Mouse (Mus musculus) cerebellum, adult 11 months (tissue): ENCODE results near the gene Acp7.

Source experiments
- DNase-seq: peaks from one replicate; pipeline ENCODE4 v3.0.0; 2022

Gene Acp7

DNA sequence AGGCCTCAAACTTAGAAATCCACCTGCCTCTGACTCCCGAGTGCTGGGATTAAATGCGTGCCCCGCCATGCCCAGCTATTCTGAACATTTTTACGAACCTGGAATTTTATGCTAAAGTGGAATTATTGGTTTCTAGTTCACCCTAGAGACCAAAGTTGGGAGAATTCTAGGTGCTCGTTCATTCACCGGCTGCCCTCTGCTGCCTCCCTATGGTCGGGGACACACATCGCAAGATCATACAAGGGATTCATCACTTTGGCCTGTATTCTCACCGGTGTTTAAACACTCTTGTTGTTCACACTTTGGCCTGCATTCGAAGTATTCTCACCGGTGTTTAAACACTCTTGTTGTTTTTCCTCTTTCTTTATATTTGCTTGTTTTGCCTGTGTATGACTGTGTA, 30.1 kb downstream of the Acp7 start:
- peak; percentile 58 for DNase-seq

DNA sequence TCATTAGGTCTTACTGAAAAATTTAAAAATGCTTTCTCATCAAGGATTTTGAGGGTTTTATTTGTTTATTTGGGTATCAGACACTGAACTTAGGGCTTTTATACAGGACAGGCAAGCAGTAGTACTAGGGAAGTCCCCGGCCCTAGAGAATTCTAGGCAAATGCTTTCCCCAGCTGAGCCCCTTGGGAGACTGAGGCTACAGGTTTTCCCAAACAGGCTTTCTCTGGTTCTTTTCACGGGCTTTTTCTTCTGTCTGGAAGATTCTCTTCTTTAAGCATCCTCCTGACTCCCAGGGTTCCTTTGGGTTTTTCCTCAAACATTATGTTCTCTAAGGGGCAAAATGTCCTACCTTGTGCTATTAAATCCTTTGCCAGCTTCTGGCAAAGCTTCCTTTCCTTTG, 32.2 kb downstream of the Acp7 start:
- no peak for DNase-seq

DNA sequence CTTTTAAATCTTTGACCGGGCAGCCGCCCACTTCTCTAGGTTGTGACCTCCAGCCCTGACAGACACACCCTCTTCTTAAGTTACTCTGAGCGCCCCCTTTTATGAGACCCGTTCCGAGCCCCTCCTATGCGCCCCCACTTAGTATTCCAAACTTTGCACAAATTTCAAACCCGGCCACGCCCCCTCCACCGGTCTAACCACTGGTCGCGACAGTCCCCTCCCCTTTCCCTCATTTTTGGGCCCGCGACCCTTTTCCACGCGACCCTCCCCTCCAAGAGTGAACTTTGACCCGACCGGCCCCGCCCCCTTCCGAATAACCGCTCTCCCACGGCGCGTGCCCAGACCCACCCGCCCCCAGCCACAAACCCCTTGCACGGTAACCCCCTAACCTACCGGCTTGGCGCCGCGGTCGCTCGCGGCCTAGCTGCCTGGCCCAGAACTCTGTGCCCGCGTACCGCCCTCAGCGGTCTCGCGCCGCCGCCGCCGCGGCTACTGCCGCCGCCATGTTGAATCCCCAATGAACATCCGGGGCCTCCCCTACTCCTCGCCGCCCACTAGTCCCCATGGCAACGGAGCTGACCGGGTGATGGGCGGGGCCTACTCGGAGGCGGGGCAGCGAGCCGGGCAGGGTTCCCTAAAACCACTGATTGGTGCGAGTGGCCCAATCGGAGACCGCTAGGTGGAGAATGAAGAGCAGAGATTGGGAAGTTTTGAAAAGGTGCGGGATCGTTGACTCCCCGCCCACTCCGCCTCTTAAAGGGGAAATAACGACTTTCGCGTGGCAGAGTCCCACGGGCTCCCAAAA, 33.3 kb downstream of the Acp7 start, which contains the start of the genes Samd4b and Pak4:
Samd4b (minus strand) TSS at position 503 of the 805 bp plus-strand sequence.
Pak4 (minus strand) TSS at position 544 of the 805 bp plus-strand sequence.
- peak; percentile 100 for DNase-seq

DNA sequence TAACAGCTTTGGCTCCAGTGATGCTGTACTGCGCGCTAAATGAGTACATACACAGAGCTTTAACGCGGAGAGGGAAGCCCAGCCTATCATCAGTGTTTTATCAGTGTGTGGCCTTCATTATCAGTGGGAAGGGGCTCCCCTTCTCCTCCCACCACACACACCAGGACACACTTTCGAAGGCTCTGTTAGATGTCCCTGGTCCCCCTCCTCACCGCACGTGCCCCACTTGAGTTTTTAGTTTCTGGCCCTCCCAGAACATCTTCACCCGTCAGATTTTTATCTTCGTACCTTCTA, 33.9 kb downstream of the Acp7 start:
- DNase-seq: no peak

GRCm38 (mm10) chr7:28596436-28597276, 34.5 kb downstream of the Acp7 start:
- DNase-seq: no peak

- no peak for DNase-seq
Measured at GRCm38 (mm10) chr7:28595751-28596435, 35.2 kb downstream of the Acp7 start.

DNA sequence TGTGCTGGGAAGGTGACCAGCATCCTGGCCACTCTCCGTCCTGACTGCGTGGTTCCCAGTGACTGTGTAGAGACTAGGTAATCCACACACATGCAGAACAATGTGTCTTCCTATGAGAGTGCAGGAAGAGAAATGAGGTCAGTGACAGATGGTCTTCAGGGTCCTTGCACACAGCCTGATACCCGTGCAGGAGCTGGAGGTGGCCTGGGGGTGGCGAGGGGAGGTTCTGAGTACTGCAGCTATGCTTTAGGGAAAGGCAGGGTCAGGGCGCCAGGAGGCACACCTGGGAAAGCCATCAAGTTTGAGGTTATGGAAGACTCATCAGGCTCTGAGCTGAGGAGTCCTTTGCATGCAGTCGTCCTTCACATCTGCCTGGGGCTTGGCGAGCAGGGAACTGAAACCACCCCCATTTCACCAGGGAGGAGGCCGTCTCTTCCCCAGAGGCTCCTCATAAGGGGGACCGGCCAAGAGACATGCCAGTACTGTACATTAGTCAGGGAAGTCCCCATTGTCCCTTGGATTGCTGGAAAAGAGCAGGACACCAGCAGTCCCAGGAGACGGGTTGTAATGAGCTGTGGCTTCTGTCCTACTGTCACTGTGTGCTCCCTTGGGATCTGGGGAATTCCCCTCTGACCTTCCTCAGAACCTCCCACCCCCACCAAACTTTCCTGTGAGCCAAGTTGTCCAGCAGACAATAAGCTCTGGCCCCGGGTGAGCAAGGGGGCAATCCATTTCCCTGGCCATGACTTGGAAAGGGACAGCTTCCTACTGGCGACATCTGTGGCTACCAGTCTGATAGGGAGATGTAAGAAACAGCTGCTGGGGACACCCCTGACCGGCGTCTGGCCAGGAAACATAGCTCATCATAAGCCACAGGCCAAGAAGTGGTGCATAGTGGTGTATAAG, 37.7 kb downstream of the Acp7 start:
- DNase-seq: no peak

DNA sequence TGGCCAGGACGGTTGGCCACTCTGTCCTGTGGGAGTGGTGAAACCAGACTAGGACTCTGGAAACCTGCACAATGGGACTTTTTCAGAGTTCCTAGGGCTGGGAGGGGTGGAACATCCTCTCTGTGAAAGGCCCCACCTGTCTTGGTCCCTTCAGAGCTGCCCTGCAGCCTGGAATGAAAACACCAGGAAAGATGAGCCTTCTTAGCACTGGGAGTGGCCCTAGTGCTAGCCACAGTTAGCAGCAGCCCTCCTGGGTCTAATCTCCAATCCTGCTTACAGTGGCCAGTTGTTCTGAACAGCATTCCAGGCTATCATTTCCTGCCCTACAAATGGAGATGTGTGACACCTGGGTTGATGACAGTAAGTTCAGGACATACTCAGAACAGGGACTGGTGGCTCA, 39.3 kb downstream of the Acp7 start:
- DNase-seq: no peak

- DNase-seq: no peak
Measured at GRCm38 (mm10) chr7:28587644-28588043, 43.5 kb downstream of the Acp7 start.

GRCm38 (mm10) chr7:28586663-28587411, 44.3 kb downstream of the Acp7 start:
- no peak for DNase-seq

DNA sequence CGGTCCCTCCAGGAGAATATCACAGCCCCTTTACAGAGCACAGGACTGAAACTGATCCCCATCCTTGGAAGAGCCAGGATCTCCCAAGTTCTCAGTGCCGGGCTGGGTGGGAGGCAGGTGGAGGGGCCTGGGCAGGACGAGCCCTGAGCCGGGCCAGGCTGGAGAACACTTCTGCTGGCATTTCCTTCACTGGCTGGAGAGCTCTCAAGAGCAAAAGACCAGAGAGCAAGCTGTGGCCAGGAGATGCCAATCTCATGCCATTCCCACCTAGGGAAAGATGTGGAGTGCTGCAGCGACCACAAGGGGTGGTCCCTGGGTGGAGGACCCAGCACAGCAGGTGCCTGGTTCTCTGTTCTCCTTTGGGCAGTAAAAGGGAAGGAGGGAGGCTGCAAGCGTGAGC, 46.1 kb downstream of the Acp7 start:
- no peak for DNase-seq

DNA sequence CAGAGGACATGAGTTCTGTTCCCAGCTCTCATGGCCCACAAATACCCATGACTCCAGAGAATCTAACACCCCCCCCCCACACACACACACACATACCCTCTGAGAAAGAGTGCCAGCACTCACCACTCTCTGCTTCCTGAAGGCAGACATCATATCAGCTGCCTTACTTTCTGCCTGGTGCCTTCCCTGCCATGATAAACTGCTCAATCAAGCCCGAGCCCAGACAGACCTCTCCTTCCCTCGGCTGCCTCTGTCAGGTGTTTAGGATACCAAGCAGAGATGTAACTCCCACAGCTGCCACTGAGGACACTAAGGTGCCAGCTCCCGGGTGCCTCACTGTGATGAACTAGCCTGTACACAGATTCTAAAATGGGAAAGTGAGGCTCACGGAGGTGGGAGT, 46.7 kb downstream of the Acp7 start:
- DNase-seq: no peak

- DNase-seq: no peak
Measured at GRCm38 (mm10) chr7:28583570-28584344, 47.4 kb downstream of the Acp7 start.

DNA sequence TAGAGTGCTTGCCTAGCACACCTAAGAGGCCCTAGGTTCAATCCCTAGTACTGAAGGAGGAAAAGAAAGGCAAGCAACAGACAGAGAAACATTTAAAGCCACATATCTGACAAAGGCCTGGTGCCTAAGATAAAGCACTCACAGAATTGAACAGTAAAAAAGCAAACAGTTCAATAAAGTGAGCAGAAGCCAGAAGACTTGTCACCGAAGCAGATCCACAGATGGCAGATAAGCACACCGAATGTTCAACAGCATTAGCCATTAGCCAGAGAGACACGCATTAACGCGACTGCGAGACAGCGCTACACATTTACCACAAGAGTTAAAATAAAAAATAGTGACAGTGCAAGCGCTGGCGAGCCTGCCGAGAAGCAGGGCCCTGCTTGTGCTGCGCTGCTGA, 48.3 kb downstream of the Acp7 start:
- DNase-seq: no peak

DNA sequence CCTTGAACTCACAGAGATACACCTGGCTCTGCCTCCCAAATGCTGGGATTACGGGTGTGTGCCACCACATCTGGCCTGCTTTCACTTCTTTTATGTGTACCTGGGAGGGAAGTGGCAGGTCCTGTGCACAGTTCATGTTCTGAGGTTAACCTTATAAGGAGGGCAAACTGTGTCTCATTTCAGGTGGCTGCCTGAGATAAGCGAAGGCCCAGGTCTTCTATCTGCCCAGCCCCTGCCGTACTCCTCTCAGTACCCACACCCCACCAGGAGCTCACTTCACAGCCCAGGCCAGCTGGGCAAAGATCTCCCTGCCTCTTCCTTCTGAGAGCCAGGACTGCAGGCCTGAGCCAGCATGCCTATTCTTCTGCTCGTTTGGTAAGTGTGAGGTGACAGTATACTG, 49.4 kb downstream of the Acp7 start:
- no peak for DNase-seq

DNA sequence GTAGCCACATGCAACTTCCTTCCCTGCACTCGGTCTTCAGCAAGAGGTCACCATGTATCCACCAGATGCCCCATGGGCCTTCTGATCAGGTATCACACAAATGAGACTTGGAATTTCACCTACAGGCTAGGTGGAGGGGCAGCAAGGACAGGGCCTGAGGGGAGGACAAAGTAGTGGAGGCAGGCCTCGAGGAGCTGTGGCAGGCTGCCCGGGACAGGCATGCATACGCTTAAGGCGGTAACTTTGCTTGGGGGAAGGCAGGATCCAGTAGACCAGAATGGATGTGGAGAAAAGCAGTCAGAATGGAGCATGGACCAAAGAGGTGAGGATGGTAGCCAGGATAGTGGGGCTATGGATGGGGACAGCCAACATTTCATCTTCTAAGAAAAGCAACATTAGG, 51.3 kb downstream of the Acp7 start:
- DNase-seq: no peak

DNA sequence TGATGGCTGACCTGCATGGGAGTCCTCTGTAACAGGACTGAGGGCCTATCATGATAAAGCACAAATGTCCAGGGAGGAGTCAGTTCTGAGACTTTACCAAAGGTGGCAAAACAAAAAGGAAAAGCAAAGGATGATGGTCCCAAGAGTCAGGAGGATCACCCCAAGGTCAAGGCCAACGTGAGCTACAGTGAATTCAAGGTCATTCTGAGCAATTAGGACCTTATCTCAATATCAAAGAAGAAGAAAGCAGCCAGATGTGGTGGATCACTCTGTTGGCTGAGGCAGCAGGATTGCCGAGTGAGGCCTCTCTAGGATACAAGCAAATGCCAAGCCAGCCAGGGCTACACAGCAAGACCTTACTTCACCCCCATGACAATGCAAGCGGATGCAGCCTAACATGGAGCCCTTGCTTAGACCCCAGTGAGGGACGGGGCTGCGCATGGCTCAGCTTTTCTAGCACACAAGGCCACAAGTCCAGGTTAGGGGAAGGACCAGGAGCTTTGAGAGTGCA, 52.5 kb downstream of the Acp7 start:
- DNase-seq: no peak

DNA sequence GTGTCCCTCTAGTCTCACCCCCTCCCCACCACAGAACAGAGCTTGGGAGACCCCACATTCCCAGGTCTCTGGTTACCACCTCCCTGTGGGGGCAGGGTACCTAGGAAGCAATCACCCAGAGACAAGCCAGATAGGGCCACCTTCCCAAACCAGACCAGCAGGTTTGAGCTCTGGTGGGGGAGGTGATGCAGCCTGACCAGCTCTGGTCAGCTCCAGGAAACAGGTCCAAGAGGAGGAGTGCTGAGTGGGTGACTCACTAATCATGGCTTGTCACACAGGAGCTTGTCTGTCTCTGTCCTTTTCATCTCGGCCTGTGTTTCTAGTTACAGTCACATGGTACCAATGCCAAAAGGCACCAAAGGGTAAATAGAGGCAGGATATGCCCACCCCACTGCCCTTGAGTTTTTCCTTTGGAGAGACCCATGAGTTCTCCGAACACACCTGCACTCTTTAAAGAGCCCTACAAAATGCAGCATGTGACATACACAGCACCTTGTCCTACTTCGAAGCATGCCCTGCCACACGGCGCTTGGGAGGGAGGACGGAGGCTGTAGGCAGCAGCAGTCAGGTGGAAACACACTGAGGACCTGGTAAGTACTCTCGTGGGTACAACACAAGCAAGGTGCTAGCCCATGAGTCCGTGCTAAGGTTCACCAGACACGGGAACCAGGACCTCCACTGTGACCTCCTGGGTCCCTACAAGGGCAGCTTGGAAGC, 53.1 kb downstream of the Acp7 start:
- no peak for DNase-seq

DNA sequence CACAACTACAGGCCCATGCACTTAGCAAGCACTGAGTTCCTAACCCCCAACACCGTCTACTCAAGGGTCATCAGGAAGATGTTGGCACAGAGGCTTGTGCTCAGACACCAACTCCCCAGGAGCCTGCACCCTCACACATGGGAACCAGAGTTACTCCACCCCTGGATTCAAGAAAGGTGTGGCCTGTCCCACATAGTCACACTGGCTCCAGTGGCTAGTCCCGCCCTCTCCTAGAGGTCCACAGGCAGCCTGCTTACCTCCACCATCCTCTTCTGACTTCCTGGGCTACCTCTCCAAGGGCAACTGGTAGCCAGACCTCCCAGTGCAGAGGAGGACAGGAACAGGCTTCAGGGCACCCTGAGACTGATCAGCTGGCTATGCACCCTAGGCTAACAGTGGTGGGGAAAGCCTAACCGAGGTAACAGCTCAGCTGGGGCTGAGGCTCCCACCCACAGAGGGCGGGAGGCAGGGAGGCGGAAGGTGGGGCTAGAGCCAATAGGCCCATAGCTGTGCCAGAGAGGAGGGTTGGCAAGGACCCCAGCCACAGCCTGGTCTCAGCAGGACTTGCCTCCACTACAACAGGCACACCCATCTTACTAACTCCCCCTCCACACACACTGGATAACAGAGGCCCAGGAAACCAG, 54.7 kb downstream of the Acp7 start:
- no peak for DNase-seq

DNA sequence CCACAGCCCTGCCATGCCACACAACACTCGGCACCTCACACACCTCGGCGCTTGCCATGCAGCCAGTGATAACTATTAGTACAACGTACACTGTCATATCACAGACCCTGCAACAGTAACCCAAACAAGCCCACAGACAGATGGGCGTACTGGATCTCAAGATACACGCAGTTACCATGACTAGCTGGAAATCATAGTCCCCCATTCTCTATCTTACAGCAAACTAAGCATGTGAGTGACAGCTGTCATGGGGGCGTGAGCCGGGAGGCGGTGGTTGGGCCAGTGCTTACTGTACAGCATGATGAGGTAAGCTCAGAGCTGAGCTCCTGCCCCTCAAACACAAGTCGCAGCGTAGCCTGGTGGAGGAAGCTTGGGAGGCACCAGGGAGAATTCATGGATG, 55.5 kb downstream of the Acp7 start:
- no peak for DNase-seq
